Mouse (Mus musculus) embryo, embryonic 10.5 days (tissue): ENCODE measurements around the gene Cd200.
"Not testable (repeated sequence)": the region's sequence is repeated elsewhere in the genome, so short reads cannot be mapped to it uniquely, and the experiment has no call there.

Experiments
- DNase-seq: peaks from one replicate; pipeline ENCODE4 v3.0.0-alpha.2; 2015; ENCODE audit warnings: low spot score

The Cd200 gene

GRCm38 (mm10) chr16:45377332-45377731 lies 31.5 kb downstream of the Cd200 start:
- DNase-seq: no peak

- no peak for DNase-seq
Observed at GRCm38 (mm10) chr16:45376812-45377211, 32.0 kb downstream of the Cd200 start.

- no peak for DNase-seq
Observed at GRCm38 (mm10) chr16:45376294-45376693, 32.6 kb downstream of the Cd200 start.

GRCm38 (mm10) chr16:45375506-45376225 lies 33.2 kb downstream of the Cd200 start:
- DNase-seq: no peak

- DNase-seq: no peak
Observed at GRCm38 (mm10) chr16:45374074-45374473, 34.8 kb downstream of the Cd200 start.

GRCm38 (mm10) chr16:45371076-45371475 lies 37.8 kb downstream of the Cd200 start:
- no peak for DNase-seq

GRCm38 (mm10) chr16:45369285-45369965 lies 39.4 kb downstream of the Cd200 start:
- DNase-seq: no peak

- no peak for DNase-seq
Observed at GRCm38 (mm10) chr16:45366111-45366510, 42.7 kb downstream of the Cd200 start.

GRCm38 (mm10) chr16:45365353-45365752 lies 43.5 kb downstream of the Cd200 start:
- no peak for DNase-seq

- DNase-seq: no peak
Observed at GRCm38 (mm10) chr16:45364627-45365026, 44.2 kb downstream of the Cd200 start.

- DNase-seq: no peak
Observed at GRCm38 (mm10) chr16:45363480-45364045, 45.3 kb downstream of the Cd200 start.

- no peak for DNase-seq
Observed at GRCm38 (mm10) chr16:45361450-45361849, 47.4 kb downstream of the Cd200 start.

GRCm38 (mm10) chr16:45358441-45358840 lies 50.4 kb downstream of the Cd200 start:
- DNase-seq: not testable (repeated sequence)

- DNase-seq: no peak
Observed at GRCm38 (mm10) chr16:45357134-45357533, 51.7 kb downstream of the Cd200 start.

- peak; percentile 56 for DNase-seq
Observed at GRCm38 (mm10) chr16:45352875-45353274, 56.0 kb downstream of the Cd200 start.

GRCm38 (mm10) chr16:45350767-45351166 lies 58.1 kb downstream of the Cd200 start:
- DNase-seq: no peak

GRCm38 (mm10) chr16:45349523-45350298 lies 59.1 kb downstream of the Cd200 start:
- DNase-seq: no peak

- DNase-seq: not testable (repeated sequence)
Observed at GRCm38 (mm10) chr16:45348238-45348637, 60.6 kb downstream of the Cd200 start.

GRCm38 (mm10) chr16:45346930-45347387 lies 61.9 kb downstream of the Cd200 start:
- no peak for DNase-seq

GRCm38 (mm10) chr16:45346367-45346766 lies 62.5 kb downstream of the Cd200 start:
- DNase-seq: no peak

GRCm38 (mm10) chr16:45344879-45345278 lies 64.0 kb downstream of the Cd200 start:
- no peak for DNase-seq

GRCm38 (mm10) chr16:45336478-45336877 lies 72.4 kb downstream of the Cd200 start:
- no peak for DNase-seq
